Mouse (Mus musculus) testis, adult 2 months (tissue): ENCODE measurements around the gene S100a11. TPM values are rescaled to one million over a fixed set of nuclear protein-coding genes. Genes with fewer than 3 reads are reported as not detected.

Experiments
- H3K27ac ChIP-seq: fragments of 200-500 bp; 2 replicates; pipeline ENCODE4 v1.5.1; 2012; ENCODE audit warnings: low read depth, low read length; ENCODE audit not compliant: control insufficient read depth, insufficient read depth
- H3K27me3 ChIP-seq: fragments of 200-500 bp; 2 replicates; pipeline ENCODE4 v1.6.1; 2012; ENCODE audit warnings: mild to moderate bottlenecking, low read length, moderate library complexity; ENCODE audit not compliant: control insufficient read depth, insufficient read depth
- H3K36me3 ChIP-seq: fragments of 200-500 bp; 2 replicates; pipeline ENCODE4 v1.6.1; 2012; ENCODE audit warnings: mild to moderate bottlenecking, low read length; ENCODE audit not compliant: control insufficient read depth, insufficient read depth
- H3K4me1 ChIP-seq: fragments of 200-500 bp; 2 replicates; pipeline ENCODE4 v1.6.1; 2012; ENCODE audit warnings: low read length; ENCODE audit not compliant: control insufficient read depth, insufficient read depth
- H3K4me3 ChIP-seq: fragments of 200-500 bp; 2 replicates; pipeline ENCODE4 v1.5.1; 2012; ENCODE audit warnings: low read depth, mild to moderate bottlenecking, low read length, moderate library complexity, mixed read lengths; ENCODE audit not compliant: control insufficient read depth
- CTCF ChIP-seq: fragments of 200-500 bp; IDR thresholded peaks from 2 replicates; pipeline ENCODE4 v1.5.1; 2012; ENCODE audit warnings: low read depth, mild to moderate bottlenecking, inconsistent platforms, low read length, moderate library complexity; ENCODE audit not compliant: control insufficient read depth, insufficient read depth, insufficient replicate concordance
- POLR2A ChIP-seq: fragments of 200-500 bp; IDR thresholded peaks from 2 replicates; pipeline ENCODE4 v1.6.1; 2012; ENCODE audit warnings: low read depth, mild to moderate bottlenecking, inconsistent platforms, low read length, moderate library complexity; ENCODE audit not compliant: control insufficient read depth
- polyA plus RNA-seq: library from polyadenylated mRNA; depleted of rRNA; stranded (reverse); fragments of >200 nt; gene quantifications from 2 replicates; pipeline ENCODE4 v1.2.3, GENCODE M21; 2012

S100a11 gene
- polyA plus RNA-seq, 1 experiment, result 22.1 TPM

DNA sequence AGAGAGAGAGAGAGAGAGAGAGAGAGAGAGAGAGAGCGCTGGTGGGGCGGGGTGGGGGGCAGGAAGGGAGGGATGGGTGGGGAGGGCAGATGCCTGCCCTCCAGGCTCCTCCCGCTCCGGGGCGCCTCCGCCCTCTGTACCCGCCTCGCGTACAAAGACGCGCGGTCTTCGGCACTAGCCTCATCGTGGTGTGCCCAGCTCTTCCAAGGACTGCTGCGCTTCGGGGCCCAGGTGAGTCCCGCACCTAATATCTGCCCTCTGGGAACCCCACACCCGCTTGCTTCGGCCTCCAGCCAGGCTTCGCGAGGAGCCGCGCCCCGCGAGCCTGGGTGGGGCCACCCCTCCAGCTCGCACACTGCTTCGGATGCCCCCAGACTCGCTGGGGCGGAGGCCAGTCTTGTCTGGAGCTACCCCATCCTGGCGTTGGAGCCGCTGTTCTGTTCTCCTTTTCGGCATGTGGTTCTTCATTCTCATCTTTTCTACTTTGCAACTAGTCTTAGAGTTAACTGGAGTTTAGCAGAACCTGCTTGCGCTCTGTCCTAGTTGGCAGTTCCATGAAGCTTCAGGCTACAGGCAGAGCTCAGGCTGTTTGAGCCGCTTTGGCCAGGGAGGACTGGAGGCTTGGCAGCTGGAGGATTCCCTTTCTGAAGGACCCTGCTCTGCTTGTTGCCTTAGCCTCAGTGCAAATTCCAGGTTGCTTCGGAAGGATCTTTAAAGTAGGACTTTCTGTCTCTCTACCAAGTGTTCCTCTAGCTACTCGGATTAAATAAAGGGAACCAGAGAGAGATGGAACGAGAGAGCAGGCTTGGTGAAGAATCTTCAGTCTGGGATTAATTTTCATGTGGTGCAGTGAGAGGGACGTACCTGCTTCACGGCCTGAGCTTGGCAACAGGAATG lies 34.9 kb downstream of the S100a11 start, which contains the start of gene S100a10:
Gene S100a10 (plus strand): TSS at position 100 of the 897 bp plus-strand sequence.
- Histone ChIP-seq H3K36me3 (no peaks in the 10 kb centered on the region), H3K4me1 (peaks cover 8% of the 10 kb centered on the region), H3K4me3 (peak within 1 kb of the TSS; percentile 73), H3K27me3 (no peaks in the 10 kb centered on the region), H3K27ac (peak within 1 kb of the TSS; percentile 76)
- TF ChIP-seq CTCF (no peak), POLR2A (peak; percentile 57)

DNA sequence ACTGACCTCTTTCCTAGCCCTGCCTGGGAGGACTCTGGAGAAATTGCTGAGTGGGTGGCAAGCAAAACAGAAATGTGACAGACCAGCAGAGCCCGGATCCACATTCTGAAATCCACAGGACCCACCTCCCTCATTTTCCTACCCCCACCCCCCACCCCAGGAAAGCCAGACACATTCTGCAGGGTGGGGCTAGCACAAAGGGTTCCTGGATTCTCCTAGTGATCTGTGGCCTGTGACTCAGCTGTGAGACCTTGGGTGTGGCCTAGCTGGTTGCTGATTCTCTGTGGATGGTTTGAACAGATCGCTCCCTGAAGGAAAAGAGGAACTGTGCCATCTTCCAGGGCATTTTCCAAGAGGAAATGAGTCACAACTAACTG lies 35.6 kb downstream of the S100a11 start:
- Histone ChIP-seq H3K4me1 (peaks cover 8% of the 10 kb centered on the region), H3K36me3 (no peaks in the 10 kb centered on the region), H3K27me3 (no peaks in the 10 kb centered on the region), H3K4me3 (peak overlapping the region; percentile 73), H3K27ac (peak overlapping the region; percentile 76)
- TF ChIP-seq POLR2A (no peak), CTCF (no peak)

DNA sequence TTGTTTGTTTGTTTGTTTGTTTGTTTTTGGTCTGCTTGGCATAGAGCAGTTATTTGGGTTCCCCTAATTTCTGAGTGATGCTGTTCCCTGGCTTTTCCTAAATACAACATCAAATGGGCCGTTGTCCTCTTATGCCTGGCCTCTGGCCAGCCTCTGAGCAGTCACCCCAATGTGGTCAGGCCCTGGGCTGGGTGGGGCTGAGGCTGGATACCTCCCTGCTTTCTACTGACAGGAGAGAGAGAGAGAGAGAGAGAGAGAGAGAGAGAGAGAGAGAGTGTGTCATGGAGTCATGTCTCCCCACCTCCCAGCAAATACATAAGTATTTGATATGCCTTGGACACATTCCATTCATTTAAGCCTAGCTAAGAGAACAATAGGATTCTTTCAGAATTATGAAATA lies 36.3 kb downstream of the S100a11 start:
- Histone ChIP-seq H3K27me3 (no peaks in the 10 kb centered on the region), H3K27ac (no peak overlapping the region), H3K36me3 (no peaks in the 10 kb centered on the region), H3K4me3 (no peak overlapping the region), H3K4me1 (peaks cover 8% of the 10 kb centered on the region)
- TF ChIP-seq POLR2A (no peak), CTCF (no peak)

DNA sequence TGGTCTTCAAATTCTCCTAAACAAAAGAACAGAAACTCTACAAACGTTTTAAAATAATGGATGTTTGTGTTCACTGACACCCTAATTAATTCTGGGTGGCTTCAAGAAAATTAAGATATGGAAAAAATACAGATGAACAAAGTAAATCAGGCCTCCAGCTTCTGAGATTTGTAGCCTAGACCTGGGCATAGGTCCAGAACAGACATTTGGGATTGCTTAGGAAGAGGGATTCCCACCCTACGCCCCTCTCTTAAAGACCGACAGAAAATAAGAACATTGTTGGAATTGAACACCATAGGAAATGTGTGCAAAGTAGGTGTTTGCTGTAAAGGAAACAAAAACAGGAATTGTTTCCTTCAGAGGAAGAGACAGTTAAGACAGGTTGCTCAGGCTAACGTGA lies 37.2 kb downstream of the S100a11 start:
- H3K4me3 ChIP-seq, result no peak overlapping the region
- peaks cover 8% of the 10 kb centered on the region for H3K4me1 ChIP-seq
- no peaks in the 10 kb centered on the region for H3K27me3 ChIP-seq
- no peak overlapping the region for H3K27ac ChIP-seq
- no peaks in the 10 kb centered on the region for H3K36me3 ChIP-seq
- TF ChIP-seq POLR2A, result no peak
- no peak for TF ChIP-seq CTCF

DNA sequence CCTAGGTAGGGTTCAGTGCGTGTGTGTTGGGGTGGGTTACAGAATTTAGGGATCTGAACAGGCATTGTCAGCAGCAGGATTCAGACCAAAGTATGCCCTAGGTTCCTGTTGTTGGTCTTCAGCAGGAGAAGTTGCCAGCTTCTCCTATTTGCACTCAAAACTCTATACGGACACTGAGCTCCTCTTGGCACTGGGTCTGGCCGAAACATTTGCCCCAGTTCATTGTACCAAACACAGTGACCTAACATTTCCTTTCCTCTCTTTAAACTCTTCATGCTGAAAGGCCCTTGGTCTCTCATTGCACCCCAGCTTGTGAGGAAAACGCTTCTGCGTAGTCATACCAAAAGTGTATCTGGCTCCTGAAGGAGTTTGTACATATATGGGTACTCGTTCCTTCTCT lies 39.7 kb downstream of the S100a11 start:
- Histone ChIP-seq H3K27me3 (no peaks in the 10 kb centered on the region), H3K4me1 (peaks cover 3% of the 10 kb centered on the region), H3K4me3 (no peak overlapping the region), H3K36me3 (no peaks in the 10 kb centered on the region), H3K27ac (no peak overlapping the region)
- TF ChIP-seq POLR2A, result no peak
- no peak for TF ChIP-seq CTCF

DNA sequence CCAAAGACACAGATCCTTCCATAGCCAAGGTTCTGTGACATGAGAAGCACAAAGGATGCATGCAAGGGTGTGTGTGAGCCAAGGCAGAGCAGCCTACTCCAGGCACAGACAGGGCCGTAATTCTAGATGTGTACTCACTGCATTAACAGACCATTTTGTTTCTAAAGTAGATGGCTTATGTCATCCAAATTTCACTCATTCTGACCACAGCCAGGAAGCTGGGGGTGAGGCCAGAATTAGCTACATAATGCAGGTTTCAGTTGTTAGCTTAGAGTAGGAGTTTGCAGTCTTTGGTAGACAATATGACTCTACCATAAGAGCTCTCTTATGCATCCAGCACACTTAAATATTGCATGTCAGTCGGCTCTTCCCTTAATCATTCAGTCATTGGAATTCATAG lies 42.1 kb downstream of the S100a11 start:
- TF ChIP-seq POLR2A (no peak), CTCF (no peak)
- Histone ChIP-seq H3K4me3 (no peak overlapping the region), H3K36me3 (no peaks in the 10 kb centered on the region), H3K27ac (no peak overlapping the region), H3K4me1 (no peaks in the 10 kb centered on the region), H3K27me3 (no peaks in the 10 kb centered on the region)

DNA sequence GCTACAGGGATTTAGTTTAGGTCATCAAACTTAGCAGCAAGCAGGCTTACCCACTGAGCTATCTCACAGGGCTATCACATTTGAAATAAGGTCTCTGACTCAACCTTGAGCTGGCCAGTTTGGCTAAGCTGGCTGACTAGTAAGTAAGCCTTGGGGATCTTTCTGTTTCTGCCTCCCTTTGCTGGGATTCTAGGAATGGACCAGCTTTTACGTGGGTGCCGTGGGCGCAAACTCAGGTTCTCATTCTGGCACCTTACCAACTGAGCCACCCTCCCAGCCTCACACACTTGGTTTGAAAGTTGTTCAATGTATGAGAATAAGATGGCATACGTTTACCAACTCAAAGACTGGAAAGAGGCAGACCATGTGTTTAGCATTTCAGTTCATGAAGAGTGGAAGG lies 42.9 kb downstream of the S100a11 start:
- Histone ChIP-seq H3K4me1 (no peaks in the 10 kb centered on the region), H3K27ac (no peak overlapping the region), H3K4me3 (no peak overlapping the region), H3K27me3 (no peaks in the 10 kb centered on the region), H3K36me3 (no peaks in the 10 kb centered on the region)
- no peak for TF ChIP-seq POLR2A
- TF ChIP-seq CTCF, result no peak

DNA sequence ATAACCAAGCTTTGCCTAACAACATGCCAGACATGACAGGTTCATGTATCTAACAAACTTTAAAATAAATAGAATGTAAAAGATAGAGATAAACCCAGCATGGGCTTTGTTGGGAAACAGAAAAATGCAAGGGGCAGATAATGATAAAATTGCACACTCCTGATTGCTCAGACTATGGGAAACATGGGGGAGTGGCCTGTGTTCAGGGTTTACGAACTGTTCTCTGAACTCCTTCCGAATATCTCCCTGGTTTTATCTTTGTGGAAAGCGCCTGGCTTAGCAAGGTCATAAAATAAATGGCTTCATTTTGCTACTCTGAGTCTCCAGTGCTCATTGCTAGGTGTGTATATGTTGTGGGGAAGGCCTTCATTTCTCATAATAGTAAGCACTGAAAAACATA lies 46.6 kb downstream of the S100a11 start:
- H3K36me3 ChIP-seq, result no peaks in the 10 kb centered on the region
- TF ChIP-seq CTCF (no peak), POLR2A (no peak)
- no peaks in the 10 kb centered on the region for H3K4me1 ChIP-seq
- no peak overlapping the region for H3K4me3 ChIP-seq
- H3K27me3 ChIP-seq, result no peaks in the 10 kb centered on the region
- no peak overlapping the region for H3K27ac ChIP-seq
